Mouse (Mus musculus): Measurements from ENCODE around the gene Prm2. TPM values are rescaled to one million over a fixed set of nuclear protein-coding genes. Genes with fewer than 3 reads are reported as not detected.
"Not testable (repeated sequence)": the region's sequence is repeated elsewhere in the genome, so short reads cannot be mapped to it uniquely, and the experiment has no call there.

The Prm2 gene
- polyA plus RNA-seq, 1 experiment from 2014 or later: not detected

- no peak within 1 kb of the TSS for H3K27ac ChIP-seq (replicated peaks)
- 0 out of 2 replicates have a peak, but pooled peaks cover 6% of the 10 kb centered on the region for H3K4me1 ChIP-seq (replicated peaks)
- no peak within 1 kb of the TSS for H3K4me3 ChIP-seq
- no peaks in the 10 kb centered on the region for H3K36me3 ChIP-seq
- WGBS: 75% methylated on average over 10 of the region's 10 CpGs
- no peak within 1 kb of the TSS for H3K4me2 ChIP-seq
- H3K9ac ChIP-seq: no peak within 1 kb of the TSS
- H3K27me3 ChIP-seq: no peaks in the 10 kb centered on the region
- no peak for ATAC-seq (ENCODE audit: low read depth)
- no peaks in the 10 kb centered on the region for H3K9me3 ChIP-seq
Measured at GRCm38 (mm10) chr16:10805789-10806527, 10.0 kb upstream of the Prm2 start, which contains the start of gene Prm1. TSS of gene Prm1 (minus strand) at chr16:10805839.

DNA sequence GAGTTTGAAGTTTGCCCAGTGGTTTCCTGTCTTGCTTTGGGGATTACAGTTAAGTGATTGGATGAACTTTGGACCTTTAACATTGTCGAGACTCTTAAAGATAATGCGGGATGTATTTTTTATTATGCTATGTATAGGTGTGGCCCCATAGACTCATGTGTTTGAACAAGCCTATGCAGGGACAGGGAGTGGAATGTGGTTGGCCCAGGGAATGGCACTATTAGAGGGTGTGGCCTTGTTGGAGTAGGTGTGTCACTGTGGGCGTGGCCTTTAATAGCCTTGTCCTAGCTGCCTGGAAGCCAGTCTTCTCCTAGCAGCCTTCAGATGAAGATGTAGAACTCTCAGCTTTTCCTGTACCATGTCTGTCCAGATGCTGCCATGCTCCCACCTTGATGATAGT, 6.5 kb upstream of the Prm2 start:
- 86% methylated on average over 3 of the region's 3 CpGs for WGBS
- not testable (repeated sequence) for H3K4me1 ChIP-seq (replicated peaks); H3K9me3 ChIP-seq; H3K36me3 ChIP-seq; ATAC-seq (ENCODE audit: low read depth); H3K4me3 ChIP-seq; H3K4me2 ChIP-seq; H3K27ac ChIP-seq (replicated peaks); H3K27me3 ChIP-seq; H3K9ac ChIP-seq

- no peak within 1 kb of the TSS for H3K4me2 ChIP-seq
- no peak within 1 kb of the TSS for H3K27ac ChIP-seq (replicated peaks)
- peaks cover 13% of the 10 kb centered on the region for H3K4me1 ChIP-seq (replicated peaks)
- 77% methylated on average over 9 of the region's 9 CpGs for WGBS
- no peaks in the 10 kb centered on the region for H3K36me3 ChIP-seq
- H3K9me3 ChIP-seq: no peaks in the 10 kb centered on the region
- H3K27me3 ChIP-seq: peaks cover 6% of the 10 kb centered on the region
- no peak within 1 kb of the TSS for H3K9ac ChIP-seq
- no peak for ATAC-seq (ENCODE audit: low read depth)
- no peak within 1 kb of the TSS for H3K4me3 ChIP-seq
Measured at GRCm38 (mm10) chr16:10790702-10791101, 5.2 kb downstream of the Prm2 start, which contains the start of gene Prm3. TSS of gene Prm3 (minus strand) at chr16:10790914.

GRCm38 (mm10) chr16:10788866-10789265, 7.1 kb downstream of the Prm2 start:
- WGBS: 43% methylated on average over 4 of the region's 4 CpGs
- Histone ChIP-seq H3K4me2 (no peak overlapping the region), H3K4me1 (replicated peaks) (peaks cover 24% of the 10 kb centered on the region), H3K9me3 (no peaks in the 10 kb centered on the region), H3K9ac (no peak overlapping the region), H3K27ac (replicated peaks) (no peak overlapping the region), H3K36me3 (no peaks in the 10 kb centered on the region), H3K27me3 (peaks cover 9% of the 10 kb centered on the region), H3K4me3 (no peak overlapping the region)
- ATAC-seq (ENCODE audit: low read depth): no peak

DNA sequence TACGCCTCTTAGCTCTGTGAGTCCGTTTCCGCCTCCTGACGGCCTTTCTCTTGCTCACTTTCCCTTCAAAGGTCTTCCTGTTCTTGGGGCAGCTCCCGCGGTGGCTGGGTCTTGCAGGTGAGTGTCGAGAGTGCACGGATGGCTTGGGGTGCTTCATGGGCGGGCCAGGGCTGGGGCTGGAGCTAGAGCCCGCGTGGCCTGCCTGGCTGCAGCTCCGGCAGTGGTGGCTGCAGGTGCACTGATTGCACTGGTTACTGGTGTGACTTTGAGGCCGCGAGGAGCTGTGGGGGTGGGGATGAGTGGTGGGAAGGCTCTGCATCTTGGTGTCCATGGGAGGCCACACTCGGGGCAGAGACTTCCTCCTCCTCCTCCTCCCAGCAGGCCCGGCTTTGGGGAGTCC, 7.7 kb downstream of the Prm2 start, which contains the start of gene Tnp2:
Gene Tnp2, minus strand, starts transcription at position 390 of the 400 bp plus-strand sequence.
- Histone ChIP-seq H3K36me3 (no peaks in the 10 kb centered on the region), H3K27ac (replicated peaks) (no peak within 1 kb of the TSS), H3K27me3 (peaks cover 14% of the 10 kb centered on the region), H3K9ac (no peak within 1 kb of the TSS), H3K4me2 (no peak within 1 kb of the TSS), H3K4me3 (no peak within 1 kb of the TSS), H3K9me3 (no peaks in the 10 kb centered on the region), H3K4me1 (replicated peaks) (peaks cover 30% of the 10 kb centered on the region)
- ATAC-seq (ENCODE audit: low read depth): no peak
- 53% methylated on average over 16 of the region's 16 CpGs for WGBS

GRCm38 (mm10) chr16:10787548-10788058, 8.3 kb downstream of the Prm2 start:
- peaks cover 21% of the 10 kb centered on the region for H3K27me3 ChIP-seq
- no peak overlapping the region for H3K9ac ChIP-seq
- 87% methylated on average over 7 of the region's 7 CpGs for WGBS
- no peak overlapping the region for H3K27ac ChIP-seq (replicated peaks)
- no peak for ATAC-seq (ENCODE audit: low read depth)
- no peak overlapping the region for H3K4me2 ChIP-seq
- H3K4me3 ChIP-seq: no peak overlapping the region
- peaks cover 36% of the 10 kb centered on the region for H3K4me1 ChIP-seq (replicated peaks)
- H3K36me3 ChIP-seq: no peaks in the 10 kb centered on the region
- no peaks in the 10 kb centered on the region for H3K9me3 ChIP-seq

- 64% methylated on average over 4 of the region's 4 CpGs for WGBS
- H3K27ac ChIP-seq (replicated peaks): no peak overlapping the region
- H3K4me2 ChIP-seq: peak overlapping the region; percentile 99; the same call in 1 of the 2 replicates
Measured at GRCm38 (mm10) chr16:10786782-10787547, 9.0 kb downstream of the Prm2 start.

DNA sequence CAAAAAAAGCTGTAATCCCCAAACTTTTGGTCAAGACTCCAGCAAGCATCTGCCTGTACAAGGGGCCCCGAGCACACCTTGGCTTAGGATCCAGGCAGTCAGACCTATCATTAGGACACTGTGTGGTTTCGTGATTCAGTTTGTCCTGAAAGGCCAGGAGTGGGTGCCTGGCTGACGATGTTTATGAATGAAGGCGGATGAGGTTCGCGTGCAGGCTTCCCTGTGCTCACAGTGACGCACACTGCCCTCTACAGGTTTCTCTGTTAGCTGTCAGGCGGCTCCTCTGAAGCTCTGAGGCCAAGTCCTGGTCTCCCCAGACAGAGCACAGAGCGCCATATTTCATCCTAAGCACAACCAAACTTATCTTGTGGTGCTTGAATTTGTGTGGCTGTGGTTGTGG, 9.6 kb downstream of the Prm2 start:
- Histone ChIP-seq H3K4me2 (peak overlapping the region; percentile 99), H3K36me3 (no peaks in the 10 kb centered on the region), H3K9ac (peak overlapping the region; percentile 80), H3K4me1 (replicated peaks) (peaks cover 45% of the 10 kb centered on the region), H3K27ac (replicated peaks) (peak overlapping the region; percentile 89), H3K9me3 (no peaks in the 10 kb centered on the region), H3K27me3 (peaks cover 24% of the 10 kb centered on the region), H3K4me3 (peak overlapping the region; percentile 68)
- ATAC-seq (ENCODE audit: low read depth): peak; percentile 37
- WGBS: 3% methylated on average over 9 of the region's 9 CpGs

More at GRCm38 (mm10) chr16:10786782-10787547, 9.0 kb downstream of the Prm2 start:
- no peak overlapping the region for H3K4me3 ChIP-seq
- no peaks in the 10 kb centered on the region for H3K9me3 ChIP-seq
- ATAC-seq (ENCODE audit: low read depth): no peak
- H3K4me1 ChIP-seq (replicated peaks): peaks cover 43% of the 10 kb centered on the region
- no peaks in the 10 kb centered on the region for H3K36me3 ChIP-seq
- H3K27me3 ChIP-seq: peaks cover 24% of the 10 kb centered on the region
- 0 out of 2 replicates have a peak overlapping the region, but pooled peaks have one; percentile 80 for H3K9ac ChIP-seq

- Histone ChIP-seq H3K27me3 (peaks cover 24% of the 10 kb centered on the region), H3K4me3 (peak within 1 kb of the TSS; percentile 68), H3K36me3 (no peaks in the 10 kb centered on the region), H3K4me2 (peak within 1 kb of the TSS; percentile 99), H3K9me3 (no peaks in the 10 kb centered on the region), H3K4me1 (replicated peaks) (peaks cover 45% of the 10 kb centered on the region), H3K27ac (replicated peaks) (peak within 1 kb of the TSS; percentile 89), H3K9ac (peak within 1 kb of the TSS; percentile 80)
- ATAC-seq (ENCODE audit: low read depth): peak; percentile 90
- WGBS: under 1% methylated on average over 59 of the region's 59 CpGs
Measured at GRCm38 (mm10) chr16:10785371-10786231, 10.3 kb downstream of the Prm2 start, which contains the start of gene Socs1. TSS of gene Socs1 (minus strand) at chr16:10785536.

DNA sequence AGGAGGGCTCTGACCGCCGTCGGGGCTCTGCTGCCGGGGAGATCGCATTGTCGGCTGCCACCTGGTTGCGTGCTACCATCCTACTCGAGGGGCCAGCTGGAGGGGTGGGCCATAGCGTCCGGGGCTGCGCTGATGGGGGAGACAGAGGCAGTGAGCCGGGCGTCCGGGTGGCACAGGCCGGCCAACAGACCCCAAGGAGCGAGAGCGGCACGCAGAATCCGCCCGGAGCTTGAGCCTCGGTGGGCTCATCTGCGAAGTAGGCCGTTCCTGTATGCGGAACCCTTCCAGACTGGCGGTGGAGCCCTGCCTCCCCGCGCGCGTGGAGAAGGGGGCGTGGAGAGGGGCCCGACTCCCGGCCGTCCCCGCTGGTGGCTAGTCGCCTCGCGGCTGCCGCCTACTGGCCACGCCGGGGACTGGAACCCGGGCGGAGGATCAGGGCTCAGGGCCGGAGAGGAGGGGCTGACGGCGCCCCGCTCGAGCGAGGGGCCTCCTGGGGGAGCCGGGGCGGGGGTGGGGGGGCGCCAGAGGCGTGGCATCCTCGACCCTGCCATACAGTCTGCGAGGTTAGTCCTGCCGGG, 11.1 kb downstream of the Prm2 start:
- peak; percentile 86 for ATAC-seq (ENCODE audit: low read depth)
- WGBS: under 1% methylated on average over 48 of the region's 55 CpGs
- no peaks in the 10 kb centered on the region for H3K36me3 ChIP-seq

More for the DNA sequence above, 11.1 kb downstream of the Prm2 start:
- Histone ChIP-seq H3K27ac (replicated peaks) (peak overlapping the region; percentile 89), H3K4me1 (replicated peaks) (peaks cover 45% of the 10 kb centered on the region), H3K9ac (peak overlapping the region; percentile 80), H3K4me3 (peak overlapping the region; percentile 68), H3K4me2 (peak overlapping the region; percentile 99), H3K9me3 (no peaks in the 10 kb centered on the region), H3K27me3 (peaks cover 24% of the 10 kb centered on the region)

Data from neural tube, embryonic 13.5 days (tissue).